Mouse (Mus musculus) embryo, embryonic 9.5 days (tissue): ENCODE data around the gene Itpkb.

Experiments used
- DNase-seq: peaks from one replicate; pipeline ENCODE4 v3.0.0-alpha.2; 2017; ENCODE audit errors: extremely low spot score

The Itpkb gene

DNA sequence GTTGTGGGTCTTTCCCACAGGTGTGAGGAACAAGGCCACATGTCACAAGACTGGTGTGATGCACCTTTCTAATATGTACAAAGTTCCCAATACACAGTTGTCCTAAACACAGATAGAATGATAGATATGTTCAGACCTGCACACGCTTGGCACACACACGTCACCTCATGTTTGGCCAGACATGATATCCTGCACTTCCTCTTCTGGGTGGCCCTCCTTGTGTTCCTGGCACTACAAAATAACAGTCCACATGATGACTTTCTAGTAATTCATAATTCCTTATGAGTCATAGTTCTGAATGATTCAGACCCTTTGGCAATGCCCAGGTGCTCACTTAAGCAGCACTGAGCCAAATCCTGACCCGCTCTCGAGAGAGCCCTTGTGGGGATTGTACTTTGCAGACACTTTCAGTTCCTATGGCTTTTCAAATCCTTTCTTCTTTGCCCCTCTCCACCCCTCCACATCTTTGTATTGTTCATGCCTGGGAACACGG, 132.7 kb downstream of the Itpkb start:
- no peak for DNase-seq

DNA sequence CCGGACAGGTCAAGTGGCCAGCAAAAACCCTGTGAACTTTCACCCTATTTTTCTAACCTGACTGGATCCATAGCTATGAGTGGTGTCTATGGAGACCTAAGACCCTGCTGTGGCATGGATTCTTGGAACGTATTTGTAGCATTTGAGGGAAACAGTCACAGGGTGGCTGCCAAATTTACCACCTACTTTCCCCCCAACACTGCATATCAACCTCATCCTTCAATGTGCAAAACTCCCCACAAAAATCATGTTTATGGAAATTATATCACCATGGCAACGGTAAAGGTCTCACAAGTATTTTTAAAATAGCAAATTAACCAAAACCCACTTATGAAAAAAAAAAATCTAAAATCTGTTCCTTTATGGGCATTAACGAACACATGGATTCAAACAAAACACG, 134.1 kb downstream of the Itpkb start:
- no peak for DNase-seq

DNA sequence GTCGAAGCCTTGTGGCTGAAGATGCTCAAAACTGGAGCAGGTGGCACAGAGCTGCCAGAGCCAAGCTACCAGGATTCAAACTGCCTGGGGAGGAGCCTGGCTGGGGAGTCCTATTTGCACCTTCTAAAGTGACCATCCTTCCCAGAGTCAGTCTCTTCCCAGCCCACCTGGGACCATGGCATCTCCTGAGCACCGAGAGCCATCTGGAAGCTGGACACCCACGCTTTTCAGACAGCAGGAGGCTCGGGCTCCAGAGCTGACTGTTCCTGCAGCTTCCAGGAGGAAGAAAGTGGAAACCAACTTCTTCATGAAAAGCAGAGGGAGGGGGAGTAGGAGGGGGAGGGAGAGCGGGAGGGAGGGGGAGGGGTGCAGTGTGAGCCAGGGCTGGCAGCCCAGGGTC, 135.3 kb downstream of the Itpkb start:
- no peak for DNase-seq

DNA sequence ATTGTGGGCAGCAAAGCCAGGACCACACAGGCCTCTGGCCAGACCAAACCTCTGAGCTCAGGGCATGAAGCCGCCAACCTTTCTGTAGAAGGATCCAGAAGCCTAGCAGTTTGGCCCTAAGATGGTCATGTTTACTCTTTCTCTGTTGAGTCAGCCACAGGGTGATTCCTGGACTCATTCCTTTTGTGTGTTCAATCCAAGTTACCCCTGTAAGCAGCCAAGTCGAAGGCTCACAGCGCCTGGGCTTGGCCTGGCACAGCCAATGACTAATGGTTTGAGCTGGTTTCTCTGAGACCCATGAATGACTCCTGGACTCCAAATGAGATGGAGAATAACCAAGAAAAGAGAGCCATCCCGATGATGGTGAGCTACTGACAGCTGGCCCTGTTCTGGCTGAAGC, 137.7 kb downstream of the Itpkb start:
- DNase-seq = no peak

DNA sequence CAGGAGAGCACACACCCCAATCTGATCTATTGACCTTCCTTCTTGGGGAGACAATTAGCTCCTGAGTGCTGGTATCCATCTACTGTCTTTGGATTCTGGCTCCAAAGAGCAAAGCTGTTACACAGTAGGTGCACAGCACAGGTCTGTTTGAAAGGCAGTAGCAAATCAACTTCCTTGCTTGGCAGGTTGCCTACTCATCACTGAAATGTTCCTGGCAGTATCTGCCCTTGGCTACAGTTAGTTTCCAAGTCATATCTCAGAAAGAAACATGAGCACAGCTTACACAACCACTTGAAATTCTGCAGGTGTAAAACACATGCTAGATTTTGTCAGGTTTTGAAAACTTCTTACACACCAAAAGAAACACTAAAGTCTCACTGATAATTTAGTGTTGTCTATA, 143.3 kb downstream of the Itpkb start:
- DNase-seq = no peak
